Mouse (Mus musculus): Measurements from ENCODE around the gene Comp. TPM values are rescaled to one million over a fixed set of nuclear protein-coding genes. Genes with fewer than 3 reads are reported as not detected.

Comp gene
- total RNA-seq, 4 experiments from 2014 or later: 4.7 to 7.7 (median 6.2) TPM

- DNase-seq (ENCODE audit: low spot score): no peak
Observed at GRCm38 (mm10) chr8:70352657-70353151, 20.7 kb upstream of the Comp start.

DNA sequence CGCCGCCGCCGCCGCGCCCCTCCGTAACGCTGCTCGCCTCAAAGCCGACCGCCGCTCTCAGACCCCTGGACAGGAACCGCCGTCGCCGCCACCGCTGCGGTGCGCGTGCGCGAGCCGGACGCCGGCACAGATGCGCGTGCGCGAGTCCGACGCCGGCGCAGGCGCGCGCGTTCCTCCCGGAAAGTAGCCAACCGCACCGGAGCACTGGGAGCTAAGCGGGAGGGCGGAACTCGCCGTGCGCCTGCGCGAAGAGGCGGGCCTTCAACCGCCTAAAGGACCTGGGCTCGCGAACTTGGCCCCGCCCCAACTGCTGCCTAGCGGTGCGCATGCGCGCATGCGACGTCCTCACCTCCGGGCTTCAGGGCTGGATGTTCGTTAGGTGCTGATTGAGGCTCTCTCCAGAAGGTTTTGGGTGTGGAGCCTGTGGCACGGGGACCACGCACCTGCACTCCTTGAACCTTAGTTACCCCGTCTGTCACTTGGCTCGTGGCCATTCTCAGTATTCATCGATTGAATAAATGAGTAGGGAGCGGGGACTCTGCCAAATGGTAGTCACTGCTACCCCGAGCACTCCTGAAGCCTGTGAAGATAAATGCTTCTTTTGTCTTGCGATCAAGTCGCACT, 20.1 kb upstream of the Comp start, which contains the start of gene Upf1:
Gene Upf1 (minus strand): TSS at position 85 of the 624 bp plus-strand sequence.
- DNase-seq (ENCODE audit: low spot score): peak; percentile 98

- DNase-seq (ENCODE audit: low spot score): no peak
Observed at GRCm38 (mm10) chr8:70354004-70354403, 19.4 kb upstream of the Comp start.

DNA sequence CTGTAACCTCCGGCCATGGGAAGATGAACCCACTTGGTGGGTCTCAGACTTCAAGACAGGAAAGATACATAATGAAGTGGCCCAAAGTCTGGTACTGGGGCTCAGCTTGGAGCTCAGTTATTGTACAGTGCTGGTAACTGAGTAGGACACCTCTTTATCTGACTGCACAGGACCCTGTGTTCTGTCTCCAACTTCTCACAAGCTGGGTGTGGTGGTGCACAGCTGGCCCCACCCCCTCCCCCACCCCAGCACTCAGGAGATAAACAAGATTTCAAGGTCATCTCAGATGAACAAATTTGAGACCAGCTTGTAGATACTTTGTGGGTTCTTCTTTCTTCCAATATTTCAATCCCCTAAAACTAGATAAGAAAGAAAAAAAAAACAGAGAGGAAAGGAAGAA, 17.2 kb upstream of the Comp start:
- DNase-seq (ENCODE audit: low spot score): no peak

GRCm38 (mm10) chr8:70359411-70359810, 13.9 kb upstream of the Comp start:
- no peak for DNase-seq (ENCODE audit: low spot score)

- DNase-seq (ENCODE audit: low spot score): no peak
Observed at GRCm38 (mm10) chr8:70360769-70361168, 12.6 kb upstream of the Comp start.

- no peak for DNase-seq (ENCODE audit: low spot score)
Observed at GRCm38 (mm10) chr8:70361484-70362032, 11.8 kb upstream of the Comp start.

DNA sequence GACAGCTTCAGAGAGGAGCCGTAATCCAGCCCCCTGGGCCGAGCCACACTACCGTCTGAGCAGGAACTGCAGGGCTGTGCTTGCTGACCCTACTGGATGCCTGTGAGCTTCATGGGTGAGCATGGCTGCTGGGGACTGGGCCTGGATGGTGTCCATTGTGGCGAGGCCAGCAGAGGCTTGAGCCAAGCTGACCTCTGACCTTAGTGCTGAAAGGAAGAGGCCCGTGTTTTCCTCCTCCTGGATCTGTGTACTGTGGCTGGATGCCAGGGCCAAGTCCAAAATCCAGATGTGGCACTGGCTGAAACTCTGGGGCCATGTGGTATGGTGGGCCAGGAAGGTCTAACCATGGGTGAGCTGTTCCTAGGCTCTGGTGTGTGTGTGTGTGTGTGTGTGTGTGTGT, 9.3 kb upstream of the Comp start:
- DNase-seq (ENCODE audit: low spot score): no peak

DNA sequence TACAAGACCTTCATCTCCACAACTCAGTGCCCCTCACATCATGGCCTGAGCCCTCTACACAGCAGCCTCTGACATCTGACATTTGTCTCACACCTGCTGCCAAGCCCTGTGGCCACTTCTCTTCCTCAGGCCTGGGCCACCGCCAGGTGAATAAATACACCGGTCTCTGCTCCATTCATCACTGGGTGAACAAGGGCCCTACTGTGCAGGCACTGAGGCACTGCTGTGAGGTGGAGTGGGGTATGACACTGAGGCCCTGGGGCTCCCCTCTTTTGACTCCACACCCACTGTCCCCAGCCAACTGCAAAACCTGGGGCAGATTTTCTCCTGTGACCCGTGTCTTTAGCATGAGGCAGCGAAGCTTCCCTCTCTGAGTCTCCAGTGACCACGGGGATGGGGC, 6.8 kb upstream of the Comp start:
- no peak for DNase-seq (ENCODE audit: low spot score)

GRCm38 (mm10) chr8:70370476-70370875, 2.9 kb upstream of the Comp start:
- no peak for DNase-seq (ENCODE audit: low spot score)

GRCm38 (mm10) chr8:70371951-70372350, 1.4 kb upstream of the Comp start:
- no peak for DNase-seq (ENCODE audit: low spot score)

DNA sequence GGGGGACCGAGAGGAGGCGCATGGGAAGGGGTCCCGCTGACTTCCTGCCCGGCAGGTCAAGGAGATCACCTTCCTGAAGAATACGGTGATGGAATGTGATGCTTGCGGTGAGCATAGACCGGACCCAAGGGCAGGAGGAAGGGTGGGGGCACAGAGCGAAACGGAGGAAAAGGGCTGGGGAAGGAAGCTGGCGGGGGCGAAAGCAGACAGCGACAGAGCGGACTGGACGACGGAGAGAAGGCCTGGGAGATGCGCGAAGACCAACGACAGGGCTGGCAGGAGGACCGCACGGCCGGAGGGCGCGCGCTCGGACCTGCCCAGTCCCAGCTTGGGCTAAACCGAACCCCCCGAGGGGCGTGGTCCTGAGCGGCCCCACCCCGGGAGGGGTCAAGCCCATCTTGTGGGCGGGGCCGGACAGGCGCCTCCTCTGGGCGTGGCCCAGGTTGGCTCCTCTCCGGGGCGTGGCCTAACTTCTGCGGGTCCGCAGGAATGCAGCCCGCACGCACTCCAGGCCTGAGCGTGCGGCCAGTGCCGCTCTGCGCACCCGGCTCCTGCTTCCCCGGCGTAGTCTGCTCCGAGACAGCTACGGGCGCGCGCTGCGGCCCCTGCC, 1.1 kb downstream of the Comp start:
- DNase-seq (ENCODE audit: low spot score): peak; percentile 43

- DNase-seq (ENCODE audit: low spot score): no peak
Observed at GRCm38 (mm10) chr8:70375212-70375859, 2.0 kb downstream of the Comp start.

- no peak for DNase-seq (ENCODE audit: low spot score)
Observed at GRCm38 (mm10) chr8:70376275-70376741, 3.0 kb downstream of the Comp start.

GRCm38 (mm10) chr8:70377049-70377448, 3.7 kb downstream of the Comp start:
- DNase-seq (ENCODE audit: low spot score): no peak

DNA sequence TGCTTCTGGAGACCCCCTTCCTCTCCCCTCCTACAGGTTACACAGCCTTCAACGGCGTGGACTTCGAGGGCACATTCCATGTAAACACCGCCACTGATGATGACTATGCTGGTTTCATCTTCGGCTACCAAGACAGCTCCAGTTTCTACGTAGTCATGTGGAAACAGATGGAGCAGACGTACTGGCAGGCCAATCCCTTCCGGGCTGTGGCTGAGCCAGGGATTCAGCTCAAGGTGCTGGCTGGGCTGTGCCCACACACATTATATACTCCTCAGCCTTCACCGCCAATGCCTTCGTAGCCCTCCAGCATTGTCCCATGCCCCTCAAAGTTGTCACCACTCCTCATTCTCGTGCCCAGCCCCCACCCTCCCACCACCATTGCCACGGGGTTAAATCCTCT, 6.7 kb downstream of the Comp start:
- no peak for DNase-seq (ENCODE audit: low spot score)

- peak; percentile 74 for DNase-seq (ENCODE audit: low spot score)
Observed at GRCm38 (mm10) chr8:70383287-70383686, 9.9 kb downstream of the Comp start.

DNA sequence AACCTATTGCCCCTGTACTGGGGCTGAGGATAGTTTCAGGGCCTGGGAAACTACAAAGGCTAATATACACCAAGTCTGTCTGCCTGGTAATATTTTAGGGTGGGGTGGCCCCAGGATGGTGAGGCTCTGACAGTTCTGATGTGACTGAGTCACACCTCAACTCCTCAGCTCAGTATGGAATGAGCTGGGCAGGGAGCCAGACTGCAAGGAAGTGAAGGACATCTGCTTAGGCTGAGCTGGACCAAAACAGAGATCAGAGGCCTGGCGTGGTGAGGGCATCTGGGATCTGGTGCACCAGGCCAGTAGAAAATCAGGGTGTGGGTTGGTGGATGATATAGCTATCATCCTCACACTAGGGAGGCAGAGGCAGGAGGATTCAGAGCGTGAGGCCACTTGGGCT, 16.3 kb downstream of the Comp start:
- no peak for DNase-seq (ENCODE audit: low spot score)

DNA sequence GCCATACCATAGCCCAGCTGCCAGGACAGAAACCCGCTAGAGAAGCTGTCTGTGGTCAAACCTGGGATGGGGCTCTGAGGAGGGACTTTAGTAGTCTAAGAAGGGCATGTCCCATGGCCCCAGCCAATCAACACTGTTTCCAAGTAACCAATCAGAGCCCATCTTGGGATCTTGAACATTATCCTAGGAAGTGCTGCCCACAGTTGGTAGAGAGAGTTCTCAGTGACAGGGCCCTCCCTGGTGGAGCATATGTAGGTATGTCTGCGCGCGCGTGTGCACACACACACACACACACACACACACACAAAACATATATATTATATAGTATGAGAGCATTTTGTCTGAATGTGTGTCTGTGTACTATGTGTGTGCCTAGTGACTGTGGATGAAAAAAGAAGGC, 19.7 kb downstream of the Comp start:
- no peak for DNase-seq (ENCODE audit: low spot score)

- no peak for DNase-seq (ENCODE audit: low spot score)
Observed at GRCm38 (mm10) chr8:70394269-70394998, 21.1 kb downstream of the Comp start.

DNA sequence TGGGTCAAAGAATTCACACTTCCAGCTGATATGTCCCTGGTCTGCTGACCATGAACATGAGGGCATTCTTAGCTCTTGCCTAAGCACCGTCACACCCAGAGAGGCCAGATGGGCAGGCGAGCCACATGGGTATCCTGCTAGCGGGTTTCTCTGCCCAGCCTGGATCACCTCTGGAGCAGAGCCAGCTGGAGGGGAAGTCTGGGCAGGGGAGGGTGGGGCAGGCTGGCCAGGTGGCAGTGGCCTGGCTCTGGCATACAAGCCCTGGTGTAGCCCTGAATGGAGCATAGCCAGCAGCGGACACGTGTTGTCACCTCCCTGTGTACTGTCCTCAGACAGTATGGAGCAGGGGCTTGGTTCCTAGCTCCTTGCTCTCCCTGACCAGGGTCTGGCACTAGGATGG, 22.3 kb downstream of the Comp start:
- DNase-seq (ENCODE audit: low spot score): peak; percentile 41

- DNase-seq (ENCODE audit: low spot score): no peak
Observed at GRCm38 (mm10) chr8:70396184-70396583, 22.8 kb downstream of the Comp start.
